Mouse (Mus musculus): ENCODE data around the gene Acacb.

The Acacb gene

DNA sequence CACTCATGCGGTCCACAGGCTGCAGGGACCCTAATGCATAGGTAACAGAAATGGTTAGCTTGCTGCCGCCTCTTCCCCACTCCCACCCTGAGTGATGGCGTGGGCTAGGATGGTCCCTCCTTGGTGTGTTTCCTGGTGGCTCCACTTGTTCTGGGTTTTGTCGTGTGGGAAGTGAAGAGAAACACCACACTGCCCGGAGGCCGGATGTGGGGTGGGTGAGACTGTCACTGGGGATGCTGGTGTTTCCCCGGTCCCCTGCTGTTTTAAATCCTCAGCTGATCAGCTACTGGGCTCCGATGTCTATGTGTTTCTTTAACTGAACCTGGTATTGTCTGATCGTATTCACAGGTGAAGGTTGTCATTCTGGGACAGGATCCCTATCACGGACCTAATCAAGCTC, 10.8 kb upstream of the Acacb start:
- no peak for DNase-seq (ENCODE audit: low spot score)

DNA sequence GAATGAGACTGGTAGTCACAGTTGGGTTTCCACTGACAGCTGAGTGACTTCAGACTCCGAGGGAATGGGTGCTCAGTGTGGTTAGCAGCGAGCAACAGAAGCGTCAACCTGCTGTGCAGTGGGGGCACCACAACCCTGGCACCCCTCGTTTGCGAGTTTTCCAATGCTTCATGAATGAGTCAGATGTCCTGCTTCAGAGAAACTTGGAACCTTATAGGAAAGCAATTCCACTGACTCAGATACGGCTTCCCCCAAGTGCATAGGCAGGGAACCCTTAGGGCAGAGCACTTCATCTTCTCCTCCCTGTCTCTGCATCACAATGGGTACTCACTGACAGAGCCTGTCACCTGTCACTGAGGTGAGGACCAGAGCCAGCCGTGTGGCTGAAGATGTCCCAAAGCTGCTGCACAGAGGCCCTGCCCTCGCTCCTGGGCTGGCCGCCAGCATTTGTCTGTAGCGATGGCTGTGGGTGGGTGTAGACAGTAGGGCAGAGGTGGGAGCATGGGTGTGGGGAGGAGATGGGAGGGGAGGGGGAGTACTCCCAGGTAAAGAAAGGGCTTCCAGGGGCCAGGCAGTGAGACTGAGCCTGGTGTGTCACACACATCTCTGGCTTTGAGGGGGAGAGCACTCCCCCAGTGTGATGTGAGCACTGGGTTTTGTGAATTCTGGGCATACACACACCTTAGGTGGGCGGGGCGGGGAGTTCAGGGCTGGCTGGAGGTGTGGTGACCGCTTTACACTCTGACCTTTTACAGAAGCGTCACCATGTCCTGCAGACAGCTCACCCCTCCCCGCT, 8.7 kb upstream of the Acacb start:
- no peak for DNase-seq (ENCODE audit: low spot score)

DNA sequence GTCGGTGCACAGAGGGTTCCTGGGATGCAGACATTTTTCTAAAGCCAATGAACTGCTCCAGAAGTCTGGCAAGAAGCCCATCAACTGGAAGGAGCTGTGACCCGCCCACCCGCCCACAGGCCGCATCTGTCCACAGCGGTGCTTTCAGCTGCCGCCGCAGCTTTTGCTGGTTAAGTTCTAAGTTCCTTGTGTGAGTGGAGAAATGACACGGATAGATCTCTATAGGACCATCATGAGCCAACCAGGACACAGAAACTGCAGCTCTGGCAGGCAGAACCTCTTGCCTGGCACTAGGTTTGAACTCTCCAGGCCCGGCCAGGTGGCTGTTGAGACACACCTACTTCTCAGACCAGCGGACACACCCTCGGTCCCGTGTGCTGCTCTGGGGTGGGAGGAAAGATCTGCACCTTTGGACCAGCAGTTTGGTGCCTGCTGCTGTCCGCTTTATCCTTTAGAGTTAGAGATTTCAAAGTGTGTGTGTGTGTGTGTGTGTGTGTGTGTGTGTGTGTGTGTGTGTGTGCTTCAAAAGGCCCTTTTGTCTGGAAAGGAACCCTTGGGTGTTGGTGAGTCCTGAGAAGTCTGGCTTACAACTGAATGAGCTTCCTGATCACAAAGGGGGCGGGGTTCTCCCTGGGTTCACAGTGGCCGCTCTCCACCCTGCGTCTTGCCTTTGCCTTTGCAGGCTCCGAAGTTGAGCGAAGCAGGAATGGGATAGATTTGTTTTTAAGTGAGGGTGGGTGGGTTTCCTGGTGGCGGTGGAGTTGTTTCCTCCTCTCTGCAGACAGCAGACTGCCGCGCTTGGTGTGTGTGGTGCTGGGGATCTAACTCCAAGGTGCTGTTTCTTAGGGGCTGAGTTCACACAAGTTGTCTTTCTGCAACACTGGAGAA, 7.8 kb upstream of the Acacb start:
- no peak for DNase-seq (ENCODE audit: low spot score)

DNA sequence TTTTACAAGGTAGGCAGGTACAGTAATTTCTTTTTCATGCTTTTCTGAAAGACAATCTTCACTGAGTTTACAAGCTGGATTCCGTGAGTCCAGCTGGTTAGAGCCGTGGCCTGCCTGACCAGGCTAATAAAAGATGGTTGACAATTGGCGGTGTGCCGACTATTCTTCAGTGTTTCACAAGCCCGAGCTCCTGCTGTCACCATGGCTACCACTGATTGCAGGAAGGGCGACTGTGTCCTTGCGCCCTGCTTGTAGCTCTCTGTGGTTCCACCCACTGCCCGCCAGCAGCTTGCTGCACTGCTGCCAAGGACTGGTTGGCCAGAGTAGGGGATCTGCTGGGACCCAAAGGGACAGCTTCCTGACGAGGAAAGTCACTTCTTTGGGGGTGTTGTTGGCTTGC, 7.2 kb upstream of the Acacb start:
- peak; percentile 40 for DNase-seq (ENCODE audit: low spot score)

DNA sequence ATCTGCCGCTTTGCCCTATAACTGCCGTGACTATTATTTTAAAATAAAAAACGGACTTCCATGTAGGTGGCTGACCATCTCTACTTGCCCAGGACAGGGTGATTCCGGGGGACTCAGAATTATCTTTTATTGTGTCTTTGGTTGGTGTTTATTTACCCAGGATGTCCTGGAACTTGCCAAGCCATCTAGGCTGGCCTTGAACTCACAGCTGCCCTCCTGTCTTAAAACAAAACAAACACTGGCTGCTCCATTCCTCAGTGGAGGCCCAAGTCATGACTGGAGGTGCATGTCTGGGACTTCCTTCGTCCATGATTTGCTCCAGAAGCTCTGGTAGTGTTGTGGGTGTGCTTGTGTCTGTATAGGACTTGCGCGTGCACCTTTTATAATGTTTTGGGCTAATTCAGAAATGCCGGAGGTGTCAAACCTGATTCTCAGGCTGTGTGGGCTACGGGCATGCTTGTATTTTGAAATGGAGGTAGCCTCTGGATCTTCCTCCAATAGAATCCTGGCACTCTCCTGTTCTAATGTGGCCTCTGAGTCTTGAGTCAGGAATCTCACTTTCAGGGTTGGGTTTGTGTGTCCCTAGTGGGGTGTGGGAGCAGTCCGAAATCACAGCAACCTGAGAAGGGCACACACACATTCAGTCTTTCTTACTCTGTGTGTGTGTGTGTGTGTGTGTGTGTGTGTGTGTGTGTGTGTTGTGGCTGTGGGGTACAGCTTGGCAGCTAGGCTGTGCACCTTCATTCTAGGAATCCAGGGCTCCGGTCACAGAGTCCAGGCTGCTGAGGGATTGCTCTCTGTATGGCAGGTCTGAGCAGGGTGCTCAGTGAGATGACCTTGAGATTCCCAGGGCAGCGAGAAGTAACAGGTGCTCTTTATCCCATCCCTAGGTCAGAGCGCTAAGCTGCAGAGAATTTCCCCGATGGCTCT, 973 bp downstream of the Acacb start:
- DNase-seq (ENCODE audit: low spot score): no peak

DNA sequence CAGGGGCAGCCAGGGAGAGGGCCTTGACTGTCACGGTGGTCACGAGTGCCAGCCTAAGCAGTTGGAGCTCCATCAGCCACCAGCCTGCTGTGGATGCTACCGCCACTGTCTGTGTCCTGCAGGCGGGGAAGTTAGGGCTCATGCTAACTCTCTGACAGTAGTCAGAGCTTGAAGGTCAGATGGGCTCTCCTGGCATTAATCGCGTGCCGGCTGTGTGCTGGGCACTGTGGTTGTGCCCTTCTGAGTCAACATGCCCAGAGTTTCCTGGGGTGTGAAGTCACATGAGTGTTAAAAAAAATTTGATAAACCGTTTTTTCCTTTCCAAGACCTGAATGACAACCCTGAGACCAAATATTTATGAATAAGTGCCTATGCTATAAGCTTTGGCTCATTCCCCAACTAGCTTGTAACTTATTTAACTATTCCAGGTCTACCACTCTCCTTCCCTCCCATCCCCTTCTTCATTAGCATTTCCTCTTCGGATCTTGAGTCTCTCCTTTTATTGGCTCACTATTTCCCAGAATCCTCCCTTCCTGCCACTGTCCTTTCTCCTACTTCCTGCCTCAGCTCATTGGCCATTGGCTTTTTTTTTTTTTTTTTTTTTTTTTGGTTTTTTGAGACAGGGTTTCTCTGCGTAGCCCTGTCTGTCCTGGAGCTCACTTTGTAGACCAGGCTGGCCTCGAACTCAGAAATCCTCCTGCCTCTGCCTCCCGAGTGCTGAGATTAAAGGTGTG, 6.2 kb downstream of the Acacb start:
- no peak for DNase-seq (ENCODE audit: low spot score)

DNA sequence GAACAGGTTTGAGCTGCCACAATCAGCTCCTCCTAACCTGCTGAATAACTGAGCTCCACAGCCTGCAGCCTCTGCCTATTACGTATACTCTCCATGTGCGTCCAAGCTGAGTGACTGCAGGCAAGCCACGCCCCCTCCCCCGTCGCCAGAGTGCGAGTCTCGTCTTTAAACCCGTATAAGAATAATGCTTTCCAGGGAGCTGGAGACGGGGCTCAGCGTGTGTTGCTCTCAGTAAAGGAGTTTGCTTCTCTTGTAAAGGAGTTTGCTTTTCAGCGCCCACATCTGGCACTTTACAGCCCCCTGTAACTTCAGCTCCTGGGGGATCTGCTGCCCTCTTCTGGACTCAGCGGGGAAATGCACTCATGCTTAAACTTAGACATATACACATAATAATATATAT, 7.2 kb downstream of the Acacb start:
- no peak for DNase-seq (ENCODE audit: low spot score)

DNA sequence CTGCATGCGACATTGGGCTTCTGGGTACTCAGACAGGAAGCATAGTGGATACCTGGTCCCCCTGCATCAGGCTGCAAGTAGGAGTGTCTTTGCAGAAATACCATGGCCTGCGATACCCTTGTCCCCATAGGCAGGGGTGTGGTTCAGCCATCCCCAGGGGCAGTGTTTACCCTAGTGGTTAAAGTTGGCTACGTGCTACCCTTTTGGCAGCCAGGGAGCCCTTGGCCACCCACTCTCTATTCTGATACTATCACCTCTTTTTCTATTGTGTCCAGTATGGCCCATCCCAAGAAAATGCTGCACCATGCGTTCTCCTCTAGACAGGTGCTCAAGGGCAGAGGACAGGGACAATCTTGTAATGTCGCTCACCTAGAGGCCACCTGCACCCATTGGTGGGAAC, 8.4 kb downstream of the Acacb start:
- DNase-seq (ENCODE audit: low spot score): no peak

DNA sequence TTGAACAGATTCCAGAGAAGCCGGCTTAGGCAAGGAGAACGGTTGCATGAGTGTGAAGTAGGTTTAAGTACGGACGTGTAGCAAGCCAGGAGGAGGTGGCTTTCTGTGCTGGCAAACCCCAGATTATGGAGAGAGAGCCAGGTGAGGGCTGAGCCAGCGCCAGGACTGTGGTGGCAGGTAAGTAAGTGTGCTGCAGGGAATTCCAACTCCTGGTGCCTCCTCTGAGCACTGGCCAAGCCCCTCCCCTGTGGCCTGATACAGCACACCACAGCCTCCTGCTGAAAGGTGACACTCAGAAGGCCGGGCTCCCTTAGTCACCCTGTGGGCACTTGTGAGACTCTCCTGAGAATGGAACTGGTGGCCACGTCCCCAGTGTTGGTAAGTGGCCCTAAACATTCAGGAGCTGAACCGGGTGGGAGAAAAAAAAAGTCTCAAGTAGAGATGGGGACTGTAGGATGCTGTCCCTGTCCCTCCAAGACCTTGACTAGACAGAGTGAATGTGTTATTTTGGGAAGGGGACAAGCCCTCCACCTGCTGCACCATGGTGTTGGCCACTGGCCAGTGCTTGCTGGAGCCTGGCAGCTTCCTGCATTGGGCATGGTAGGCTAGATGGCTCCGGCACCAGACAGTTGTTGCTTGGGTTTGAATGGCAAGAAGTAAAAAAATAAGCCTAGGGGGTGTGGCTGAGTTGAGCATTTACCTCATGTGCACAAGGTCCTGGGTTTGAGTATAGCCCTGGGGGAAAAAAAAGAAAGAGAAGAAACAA, 9.0 kb downstream of the Acacb start:
- no peak for DNase-seq (ENCODE audit: low spot score)

DNA sequence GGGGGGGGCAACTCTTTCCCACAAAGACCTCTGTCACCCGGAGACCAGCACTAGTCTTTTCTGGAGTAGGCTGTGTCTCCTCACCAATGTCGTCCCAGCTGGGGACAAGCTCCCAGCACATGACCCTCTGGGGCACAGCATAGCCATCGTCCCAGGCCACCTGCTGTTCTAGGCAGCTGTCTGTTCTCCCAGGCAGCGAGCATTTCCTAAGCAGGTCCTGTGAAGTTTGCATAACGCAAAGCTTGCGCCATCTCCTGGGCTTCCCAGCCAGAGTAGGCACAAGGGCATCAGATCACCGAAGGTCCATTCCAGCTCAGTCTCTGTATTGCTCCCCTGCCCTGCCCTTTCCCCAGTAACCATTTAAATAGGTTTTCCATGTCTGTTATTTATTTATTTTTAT, 10.9 kb downstream of the Acacb start:
- DNase-seq (ENCODE audit: low spot score): no peak

DNA sequence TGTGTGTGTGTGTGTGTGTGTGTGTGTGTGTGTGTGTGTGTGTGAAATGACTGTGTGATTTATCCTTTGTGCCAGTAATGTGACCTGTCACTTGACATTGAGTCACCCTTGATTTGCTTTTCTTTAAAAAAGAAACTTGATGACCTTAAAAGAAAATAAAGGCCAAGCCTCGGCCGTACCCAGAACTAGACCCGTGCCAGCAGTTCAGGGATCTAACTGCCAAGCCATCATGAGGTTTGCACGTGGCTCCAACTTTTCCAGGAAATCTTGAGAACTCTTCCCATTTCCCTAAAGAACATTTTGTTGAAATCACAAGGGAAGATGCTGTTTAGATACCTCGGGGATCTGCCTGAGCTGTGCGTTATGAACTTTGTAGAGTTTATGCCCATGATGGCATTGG, 15.1 kb downstream of the Acacb start:
- no peak for DNase-seq (ENCODE audit: low spot score)

DNA sequence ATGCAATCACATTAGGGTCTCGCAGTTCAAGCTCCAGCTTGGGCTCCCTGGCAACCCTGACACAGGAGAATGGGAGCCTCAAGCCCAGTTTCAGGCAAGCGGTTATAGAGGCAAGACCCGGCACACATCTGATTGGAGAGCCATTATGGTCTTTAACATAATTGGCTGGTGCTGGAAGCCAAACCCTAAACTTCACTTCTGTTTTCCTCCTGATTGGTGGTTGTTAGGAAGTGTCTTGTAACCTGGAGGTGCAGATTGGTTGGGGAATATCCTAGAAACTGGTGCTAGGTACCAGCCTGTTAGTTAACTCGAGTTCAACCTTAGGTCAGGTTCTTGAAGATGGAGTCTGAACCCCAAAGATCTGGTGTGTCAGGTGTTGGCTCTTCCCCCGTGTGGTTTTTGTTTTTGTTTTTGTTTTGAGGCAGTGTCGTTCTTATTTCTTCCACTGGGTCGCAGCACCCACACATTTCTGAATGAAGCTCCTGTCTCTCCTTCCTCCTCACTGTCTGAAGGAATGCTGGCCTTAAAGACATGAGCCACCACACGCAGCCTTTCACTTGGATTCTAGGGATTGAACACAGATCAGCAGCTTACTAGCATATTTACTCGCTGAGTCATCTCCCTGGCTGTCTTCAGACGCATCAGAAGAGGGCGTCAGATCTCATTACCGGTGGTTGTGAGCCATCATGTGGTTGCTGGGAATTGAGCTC, 15.9 kb downstream of the Acacb start:
- no peak for DNase-seq (ENCODE audit: low spot score)

DNA sequence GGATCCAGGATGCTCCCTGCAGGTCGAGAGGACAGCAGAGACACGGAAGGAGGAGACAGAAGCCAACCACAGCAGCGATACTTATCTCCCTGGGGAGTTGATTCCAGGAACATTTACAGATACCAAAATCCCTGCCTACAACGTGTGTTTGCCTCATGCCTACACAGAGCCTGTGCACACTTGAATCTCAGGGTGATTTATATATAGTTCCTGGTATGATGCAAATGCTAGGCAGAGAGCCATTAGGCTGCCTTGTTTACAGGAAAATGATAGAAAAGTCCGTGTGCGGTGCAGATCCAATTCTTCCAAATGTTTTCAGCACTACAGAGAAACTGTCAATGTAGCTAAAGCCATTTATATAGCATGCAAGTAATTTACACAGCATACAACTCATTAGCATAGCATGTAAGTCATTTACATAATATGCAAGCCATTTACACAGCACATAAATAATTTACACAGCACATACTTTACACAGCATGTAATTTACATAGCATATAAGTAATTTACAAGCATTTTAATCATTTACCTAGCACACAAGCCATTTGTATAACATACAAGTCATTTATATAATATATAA, 16.9 kb downstream of the Acacb start:
- peak; percentile 27 for DNase-seq (ENCODE audit: low spot score)

DNA sequence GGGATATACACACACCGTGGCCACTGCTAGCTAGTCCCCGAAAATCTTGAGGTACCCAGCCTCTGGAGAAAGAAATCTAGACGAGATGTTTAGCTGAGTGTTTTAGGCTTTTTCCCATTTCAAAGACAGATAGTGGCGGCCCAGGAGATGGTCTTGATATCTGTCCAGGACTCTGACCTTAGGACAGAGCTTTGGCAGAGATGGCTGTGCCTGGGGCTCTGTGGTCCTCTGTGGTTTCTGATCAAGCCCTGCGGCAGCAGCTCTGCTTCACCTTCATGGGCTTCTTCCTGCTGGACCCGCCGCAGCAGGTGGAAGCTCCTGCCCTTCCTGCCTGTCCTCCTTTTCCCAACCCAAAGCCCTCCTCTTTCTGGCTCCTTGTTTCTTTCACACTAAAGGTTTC, 24.0 kb downstream of the Acacb start:
- DNase-seq (ENCODE audit: low spot score): no peak

DNA sequence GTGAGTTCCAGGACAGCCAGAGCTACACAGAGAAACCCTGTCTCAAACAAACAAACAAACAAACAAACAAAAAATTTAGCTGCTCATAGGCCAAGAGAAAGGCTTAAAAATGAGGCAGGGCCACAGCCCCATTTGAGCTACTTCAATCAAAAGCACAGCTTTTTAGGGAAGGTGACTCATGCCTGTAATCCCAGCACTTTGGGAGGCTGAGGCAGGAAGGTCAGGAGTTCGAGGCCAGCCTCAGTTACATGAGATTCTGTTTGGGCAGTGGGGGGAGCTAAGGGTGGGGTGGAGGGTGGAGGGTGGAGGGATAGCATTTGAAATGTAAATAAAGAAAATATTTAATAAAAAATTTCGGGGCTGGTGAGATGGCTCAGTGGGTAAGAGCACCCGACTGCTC, 26.6 kb downstream of the Acacb start:
- DNase-seq (ENCODE audit: low spot score): no peak

DNA sequence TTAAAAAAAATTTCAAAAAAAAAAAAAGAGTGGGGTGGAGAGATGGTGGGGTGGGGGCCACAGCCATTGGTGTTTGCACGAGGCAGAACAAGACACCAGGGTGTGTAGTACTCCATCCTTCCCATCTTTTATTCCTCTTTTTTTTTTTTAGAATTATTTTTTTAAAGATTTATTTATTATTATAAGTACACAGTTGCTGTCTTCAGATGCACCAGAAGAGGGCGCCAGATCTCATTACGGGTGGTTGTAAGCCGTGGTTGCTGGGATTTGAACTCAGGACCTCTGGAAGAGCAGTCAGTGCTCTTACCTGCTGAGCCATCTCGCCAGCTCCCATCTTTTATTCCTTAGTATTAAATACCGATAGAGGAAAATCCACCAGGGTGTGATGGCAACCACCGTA, 27.1 kb downstream of the Acacb start:
- no peak for DNase-seq (ENCODE audit: low spot score)

DNA sequence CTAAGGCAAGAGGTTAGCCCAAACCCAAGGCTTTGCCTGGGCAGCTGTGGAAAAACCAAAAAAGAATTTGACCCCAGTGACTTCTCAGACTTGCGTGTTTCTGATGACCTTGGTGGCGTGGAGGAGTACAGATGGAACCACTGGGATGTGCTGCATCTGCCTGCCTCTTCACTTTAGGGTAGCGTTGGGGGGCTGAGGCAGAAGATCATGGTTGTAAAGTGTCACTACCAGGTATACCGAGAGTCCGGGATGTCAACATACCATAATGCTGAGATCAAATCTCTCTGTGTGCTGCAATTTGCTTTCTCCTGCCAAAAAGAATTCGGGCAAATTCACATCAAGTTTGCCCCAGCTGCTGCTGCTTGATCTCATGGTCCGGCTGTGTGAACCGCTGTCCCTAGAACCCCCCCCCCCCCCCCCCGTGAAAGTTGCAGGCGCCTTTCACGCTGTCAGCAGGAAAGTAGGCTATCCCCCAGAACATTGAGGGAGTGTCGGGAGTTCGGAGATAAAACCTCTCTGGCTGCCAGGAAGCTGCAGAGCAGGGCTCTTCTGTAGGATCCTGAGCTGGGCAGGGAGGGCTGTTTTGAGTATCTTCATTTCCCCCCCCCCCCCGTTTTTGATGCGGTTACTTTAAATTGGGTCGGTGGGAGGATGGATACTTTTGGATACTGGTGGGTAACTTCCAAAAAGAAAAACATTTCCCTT, 27.7 kb downstream of the Acacb start:
- no peak for DNase-seq (ENCODE audit: low spot score)

DNA sequence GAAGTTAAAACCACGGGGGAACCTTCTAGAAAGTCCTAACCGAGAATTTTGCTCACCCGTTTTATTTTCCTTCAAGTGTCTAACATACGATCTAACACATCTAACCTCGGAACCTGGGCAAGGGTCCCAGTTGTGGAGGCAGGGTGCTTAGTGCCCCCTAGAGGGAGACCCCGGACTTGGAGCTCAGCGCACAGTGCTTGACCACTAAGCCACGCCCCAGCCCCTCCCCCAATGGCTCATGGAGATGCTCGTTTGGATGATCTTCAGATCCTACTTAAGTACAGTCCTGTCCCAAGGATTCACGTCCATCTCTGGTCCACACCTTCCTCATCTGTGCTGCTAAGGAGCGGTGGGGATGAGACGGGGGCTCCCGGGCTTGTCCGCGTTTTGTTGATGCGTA, 28.3 kb downstream of the Acacb start:
- no peak for DNase-seq (ENCODE audit: low spot score)

DNA sequence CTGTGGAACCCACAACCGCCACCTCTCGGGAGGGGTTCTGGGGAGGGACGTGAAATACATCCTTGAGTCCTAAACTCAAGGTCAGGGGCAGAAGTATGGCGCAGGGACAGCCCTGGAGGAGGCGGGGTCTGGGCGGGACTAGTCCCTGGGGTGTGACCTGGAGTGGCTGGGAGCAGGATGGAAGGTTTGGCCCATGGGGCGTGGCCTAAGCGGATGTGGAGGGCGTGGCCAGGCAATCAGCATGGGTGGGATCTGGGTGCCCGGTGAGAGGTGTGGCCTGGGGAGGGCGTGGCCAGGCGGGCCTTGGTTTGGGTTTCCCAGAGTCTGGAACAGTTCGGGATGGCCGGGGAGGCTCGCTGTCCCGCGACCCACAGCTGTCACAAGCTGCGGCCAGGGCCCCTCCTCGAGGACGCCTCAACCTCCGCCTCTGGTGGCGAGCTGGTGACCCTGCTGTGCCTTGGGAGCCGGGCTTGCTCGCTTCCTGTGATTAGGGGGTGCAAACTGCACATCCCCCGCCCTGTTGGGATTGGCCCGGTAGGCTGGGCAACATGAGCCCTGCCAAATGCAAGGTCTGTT, 29.3 kb downstream of the Acacb start:
- no peak for DNase-seq (ENCODE audit: low spot score)
